Mouse (Mus musculus): ENCODE results near the gene Ssc5d.
"Not testable (repeated sequence)": the region's sequence is repeated elsewhere in the genome, so short reads cannot be mapped to it uniquely, and the experiment has no call there.

Gene Ssc5d

DNA sequence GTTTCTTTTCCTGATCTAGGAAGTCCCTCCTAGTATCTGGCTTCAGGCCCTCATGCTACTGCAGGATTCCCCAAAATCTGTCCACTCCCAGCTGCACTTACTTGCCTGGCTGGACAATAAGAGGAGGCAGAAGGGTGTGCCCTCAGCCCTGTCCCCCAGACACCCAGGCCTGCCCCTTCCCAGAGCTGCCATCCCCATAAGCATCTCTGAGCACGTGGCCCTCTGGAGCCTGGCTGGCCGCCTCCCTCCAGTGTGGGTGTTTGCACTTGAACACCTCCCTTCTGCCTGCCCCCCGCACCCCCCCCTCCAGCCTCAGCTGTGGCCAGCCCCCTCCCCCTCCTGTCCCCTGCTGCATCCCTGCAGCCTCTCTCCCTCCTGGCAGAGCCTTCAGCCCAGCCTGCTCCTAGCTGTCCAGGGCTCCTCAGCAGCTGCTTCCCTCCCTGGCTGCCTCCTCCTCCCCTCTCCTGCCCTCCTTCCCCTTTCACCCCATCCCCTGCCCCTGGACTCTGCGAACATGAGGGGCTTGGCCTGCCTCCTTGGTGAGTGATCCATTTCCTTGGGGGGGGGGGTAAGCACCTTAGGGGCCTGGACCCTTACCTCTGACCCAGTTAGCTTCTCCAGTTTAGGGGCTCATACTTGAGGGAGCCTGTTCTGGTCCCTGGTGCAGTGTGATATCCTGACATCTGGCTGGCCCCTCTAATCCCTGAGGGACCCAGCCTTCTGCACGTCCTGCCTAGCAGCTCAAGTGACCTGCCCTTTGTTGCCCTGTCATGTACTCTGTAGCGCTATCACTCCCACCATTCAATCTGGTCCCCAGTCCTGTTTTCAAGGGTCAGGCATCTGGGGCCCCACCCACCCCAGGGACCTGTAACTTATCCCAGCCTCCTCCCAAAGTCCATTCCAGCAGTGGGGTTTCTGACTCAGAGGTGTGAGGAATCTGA is at the start of gene Ssc5d:
Gene Ssc5d (plus strand): TSS at position 345 of the 941 bp plus-strand sequence.
- no peak for DNase-seq

DNA sequence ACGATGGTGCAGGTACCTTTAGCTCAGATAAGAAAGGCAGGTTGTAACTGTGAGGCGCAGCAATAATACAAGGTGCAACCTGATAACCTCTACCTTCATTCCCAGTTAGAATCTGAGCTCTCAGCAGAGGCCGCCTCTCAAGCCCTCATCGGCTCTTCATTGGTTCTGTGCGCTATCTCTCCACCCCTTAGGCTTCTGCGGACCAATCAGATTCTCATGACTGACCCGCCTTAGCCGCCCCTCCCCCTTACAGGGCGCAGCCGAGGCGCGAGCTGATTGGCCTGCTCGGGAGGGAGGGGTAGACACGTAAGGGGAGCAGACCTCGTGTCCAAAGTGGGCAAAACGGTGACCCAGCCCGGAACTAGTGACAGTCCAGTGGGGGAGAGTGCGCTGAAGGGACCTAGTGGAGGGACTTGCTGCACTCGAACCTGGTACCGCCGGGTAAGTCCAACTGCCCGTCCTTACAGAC is 48.8 kb upstream of the Ssc5d start, which contains the start of gene Isoc2a:
Gene Isoc2a (plus strand): TSS at position 401 of the 469 bp plus-strand sequence.
- DNase-seq: peak; percentile 94

DNA sequence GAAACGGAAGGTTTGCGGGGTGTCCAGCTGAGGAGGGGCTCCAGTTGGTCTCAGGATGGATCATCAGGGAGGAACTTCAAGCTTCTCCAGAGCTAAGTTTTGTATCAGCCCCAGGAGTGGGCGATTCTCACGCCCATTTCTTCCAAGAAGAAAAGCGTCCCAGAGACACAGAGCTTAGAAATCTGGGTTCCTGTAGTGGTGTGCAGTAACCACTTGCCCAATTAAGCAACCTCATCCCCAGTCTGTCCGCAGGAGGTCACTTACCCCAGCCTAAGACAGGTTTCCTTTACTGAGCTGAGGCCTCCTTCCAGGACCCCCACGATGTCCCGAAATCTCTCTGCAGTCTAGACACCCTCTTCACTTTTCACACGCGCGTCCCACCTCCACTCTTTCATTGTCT is 48.4 kb upstream of the Ssc5d start:
- DNase-seq: no peak

DNA sequence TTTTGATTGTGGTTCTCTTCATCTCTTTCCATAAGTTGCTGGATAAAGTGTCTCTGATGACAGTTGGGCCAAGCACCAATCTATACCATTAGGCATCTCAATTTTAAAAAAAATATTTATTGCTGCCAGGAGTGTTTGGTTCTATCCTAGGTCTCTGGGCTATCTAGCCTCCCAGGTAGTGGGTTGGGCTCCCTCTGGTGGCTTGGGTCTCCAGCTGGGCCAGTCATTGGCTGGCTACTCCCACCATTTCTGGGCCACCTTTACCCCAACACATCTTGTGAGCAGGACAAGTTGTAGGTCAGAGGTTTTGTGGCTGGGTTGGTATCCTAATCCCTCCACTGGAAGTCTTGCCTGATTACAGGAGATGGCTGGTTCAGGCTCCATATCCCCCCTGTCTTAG is 47.4 kb upstream of the Ssc5d start:
- no peak for DNase-seq

DNA sequence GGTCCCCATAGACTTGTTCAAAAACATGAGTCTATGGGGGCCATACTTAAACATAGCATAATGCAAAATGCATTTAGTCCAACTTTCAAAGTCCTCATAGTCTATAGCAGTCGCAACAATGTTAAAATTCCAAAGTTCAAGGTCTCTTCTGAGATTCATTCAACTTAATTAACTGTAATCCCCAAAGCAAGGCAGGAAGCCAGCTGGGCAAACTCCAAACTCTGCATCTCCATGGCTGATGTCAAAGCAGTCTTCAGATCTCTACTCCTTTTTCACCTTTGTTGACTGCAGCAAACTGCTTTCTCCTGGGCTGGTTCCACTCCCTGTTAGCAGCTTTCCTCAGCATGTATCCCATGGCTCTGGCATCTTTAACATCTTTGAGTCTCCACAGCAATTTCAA is 46.5 kb upstream of the Ssc5d start:
- not testable (repeated sequence) for DNase-seq

DNA sequence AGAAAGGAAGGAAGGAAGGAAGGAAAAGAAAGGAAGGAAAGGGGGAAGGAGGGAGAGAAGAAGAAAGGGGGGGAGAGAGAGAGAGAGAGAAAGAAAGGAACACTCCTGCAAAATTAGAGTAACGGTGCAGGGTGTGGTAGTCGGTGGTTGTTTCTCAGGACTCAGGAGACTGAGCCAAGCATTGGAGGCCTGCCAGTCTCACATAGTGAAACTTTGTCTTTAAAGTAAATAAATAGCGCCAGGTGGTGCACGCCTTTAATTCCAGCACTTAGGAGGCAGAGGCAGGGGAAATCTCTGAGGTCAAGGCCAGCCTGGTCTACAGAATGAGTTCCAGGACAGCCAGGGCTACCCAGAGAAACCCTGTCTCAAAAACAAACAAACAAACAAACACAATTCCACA is 38.9 kb upstream of the Ssc5d start:
- no peak for DNase-seq

DNA sequence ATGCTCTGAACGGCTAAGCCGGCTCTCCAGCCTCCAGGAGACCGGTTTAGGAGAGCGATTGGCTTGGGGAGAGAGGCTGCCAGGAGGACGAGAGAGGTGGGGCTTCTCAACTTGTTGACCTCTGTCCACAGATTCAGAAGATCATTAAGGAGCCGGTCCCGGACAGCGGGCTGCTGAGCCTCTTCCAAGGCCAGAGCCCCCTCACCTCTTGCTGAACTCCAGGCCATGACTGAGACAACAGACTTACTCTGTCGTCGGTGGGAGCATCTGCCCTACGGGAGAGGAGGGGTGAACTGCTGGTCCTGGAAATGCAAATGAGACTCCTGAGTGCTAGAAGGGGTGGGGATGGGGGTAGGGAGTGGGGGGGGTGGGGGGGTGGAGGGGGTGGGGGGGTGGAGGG is 30.4 kb upstream of the Ssc5d start:
- DNase-seq: no peak

DNA sequence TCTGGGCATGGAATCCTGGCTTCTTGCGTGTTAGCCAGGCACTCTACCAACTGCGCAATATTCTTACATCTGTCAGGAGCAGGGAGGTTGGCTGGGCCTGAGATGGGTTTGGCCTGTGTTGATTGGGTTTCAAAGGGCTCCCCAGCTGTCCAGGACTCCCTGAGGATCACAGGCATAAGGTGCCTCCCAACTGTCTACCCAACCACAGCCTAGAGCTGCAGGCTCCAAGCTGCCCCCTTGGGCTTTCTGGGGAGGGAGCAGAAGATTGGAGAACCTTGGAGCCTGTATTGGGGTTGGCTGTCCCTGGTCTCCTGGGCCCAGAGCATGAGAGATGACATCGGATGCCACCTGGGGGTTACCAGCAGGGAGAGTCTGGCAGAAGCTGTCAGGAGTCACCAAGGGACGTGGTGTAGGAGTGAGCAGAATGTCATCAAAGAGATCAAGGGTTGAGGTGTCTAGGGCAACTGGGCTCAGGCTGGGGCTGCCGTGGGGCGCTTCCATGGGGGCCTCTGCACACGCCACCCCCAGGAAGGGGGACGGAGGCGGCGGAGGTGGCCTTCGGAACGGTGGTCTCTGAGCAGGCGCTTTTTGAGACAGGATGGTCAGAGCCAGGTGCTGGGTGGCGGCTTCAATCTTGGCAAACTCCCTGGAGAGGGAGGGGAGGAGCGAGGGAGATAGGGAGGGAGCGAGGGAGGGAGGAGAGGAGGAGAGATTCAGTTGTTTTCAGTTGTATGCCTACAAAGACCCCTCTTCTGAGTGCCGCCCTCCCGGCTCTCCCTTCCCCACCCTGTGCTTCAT is 26.5 kb upstream of the Ssc5d start:
- DNase-seq: no peak

DNA sequence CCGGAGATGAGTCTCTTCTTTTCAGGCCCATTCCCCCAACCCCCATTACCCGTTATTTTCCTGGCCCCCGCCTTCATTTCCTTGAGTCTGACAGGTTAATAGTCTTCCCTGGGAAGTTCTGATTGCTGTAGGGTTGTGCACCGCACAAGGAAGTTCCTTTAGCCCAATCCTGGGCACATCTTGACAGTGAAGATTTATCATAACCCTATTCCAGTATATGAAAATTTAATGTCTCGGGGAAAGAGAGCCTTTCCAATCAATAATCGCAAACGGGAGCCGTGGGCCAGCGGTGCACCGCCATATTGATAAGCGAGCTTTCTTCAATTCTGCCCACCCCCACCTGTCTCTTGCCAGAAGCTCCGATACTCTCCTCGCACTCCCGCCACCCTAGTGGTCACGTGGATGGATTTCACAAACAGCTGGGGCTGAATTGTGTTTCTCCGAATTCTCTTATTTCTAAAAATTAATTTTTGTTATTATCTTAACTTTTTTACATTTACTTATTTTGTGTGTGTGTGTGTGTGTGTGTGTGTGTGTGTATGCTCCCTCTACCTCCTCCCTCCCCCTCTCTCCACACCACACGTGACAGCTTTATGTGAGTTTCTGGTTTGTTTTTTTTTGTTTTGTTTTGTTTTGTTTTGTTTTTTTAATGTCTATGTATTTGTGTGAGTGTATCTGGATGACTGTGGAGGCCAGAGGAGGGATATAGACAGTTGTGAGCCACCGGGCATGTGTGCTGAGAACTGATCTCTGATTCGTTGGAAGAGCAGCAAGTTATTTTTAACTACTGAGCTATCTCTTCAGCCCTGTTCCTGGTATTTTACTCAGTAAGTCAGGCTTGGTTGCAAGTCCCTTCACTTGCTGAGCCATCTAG is 25.7 kb upstream of the Ssc5d start:
- no peak for DNase-seq

DNA sequence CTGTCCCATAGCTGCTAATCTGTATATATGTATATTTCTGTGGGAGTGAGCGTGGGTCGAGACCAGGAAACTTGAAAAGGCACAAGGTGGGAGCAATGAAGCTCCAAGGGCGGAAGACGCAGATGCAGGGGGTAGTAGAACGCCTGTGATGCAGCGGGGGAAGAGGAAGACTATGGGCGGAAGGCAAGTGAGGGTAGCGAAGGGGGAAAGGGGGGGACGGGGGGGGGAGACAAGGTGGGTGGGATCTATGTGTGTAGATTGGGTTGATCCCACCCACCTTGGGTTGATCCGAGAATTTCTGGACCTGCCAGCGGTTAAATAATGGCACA is 25.1 kb upstream of the Ssc5d start:
- no peak for DNase-seq

DNA sequence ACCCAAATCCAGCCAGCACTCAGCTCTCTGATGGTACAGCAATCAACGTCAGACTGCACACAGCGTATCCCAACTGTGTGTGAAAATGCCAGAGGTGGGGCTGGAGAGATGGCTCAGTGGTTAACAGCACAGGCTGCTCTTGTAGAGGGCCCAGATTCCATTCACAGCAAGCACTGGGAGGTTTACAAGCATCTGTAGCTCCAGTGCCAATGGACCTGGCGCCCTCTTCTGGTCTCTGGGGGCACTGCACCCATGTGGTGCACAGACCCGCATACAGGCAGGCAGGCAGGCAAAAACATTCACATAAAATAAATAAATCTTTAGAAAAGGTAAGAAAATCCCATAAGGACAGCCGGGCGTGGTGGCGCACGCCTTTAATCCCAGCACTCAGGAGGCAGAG is 24.4 kb upstream of the Ssc5d start:
- no peak for DNase-seq

DNA sequence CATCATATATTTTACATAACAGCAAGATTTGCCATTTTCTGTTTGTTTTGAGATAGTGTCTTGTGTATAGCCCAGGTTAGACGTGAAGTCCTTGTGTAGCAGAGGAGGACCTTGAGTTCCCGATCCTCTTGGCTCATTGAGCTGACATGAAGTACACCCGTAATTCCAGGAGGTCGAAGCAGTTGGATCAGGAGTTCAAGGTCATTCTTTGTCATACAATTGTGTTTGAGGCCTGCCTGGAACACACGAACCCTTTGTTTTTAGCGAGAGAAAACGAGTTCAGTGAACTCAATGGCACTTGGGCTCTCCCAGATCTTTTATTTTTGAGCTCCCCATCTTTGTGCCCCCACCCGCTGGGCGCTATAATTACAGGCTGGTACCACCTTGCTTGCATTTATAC is 23.2 kb upstream of the Ssc5d start:
- no peak for DNase-seq

DNA sequence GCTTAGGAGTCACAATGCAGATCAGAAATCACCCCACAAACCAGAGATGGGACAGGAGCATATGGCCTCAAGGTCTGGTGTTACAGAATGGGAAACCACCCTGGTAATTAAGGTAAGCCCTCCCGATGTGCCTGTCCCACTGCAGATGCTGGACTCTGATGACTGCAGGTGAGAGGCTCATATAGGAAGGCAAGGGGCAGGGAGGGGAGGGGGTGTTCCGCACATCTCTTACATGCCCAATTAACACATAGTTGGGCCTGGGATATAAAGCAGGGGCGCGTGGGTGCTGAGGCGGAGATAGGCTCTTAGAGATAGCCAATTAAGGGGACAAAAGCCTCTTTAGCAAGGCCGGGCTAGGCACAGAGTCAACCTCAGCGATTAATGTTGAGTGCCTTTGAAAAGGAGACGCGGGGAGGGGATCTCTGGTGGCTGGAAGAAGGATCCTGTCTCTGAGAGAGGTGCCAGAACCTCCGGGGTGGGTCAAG is 19.1 kb upstream of the Ssc5d start, which contains the start of gene Gm36210:
Gene Gm36210 (minus strand): TSS at position 51 of the 485 bp plus-strand sequence.
- no peak for DNase-seq

DNA sequence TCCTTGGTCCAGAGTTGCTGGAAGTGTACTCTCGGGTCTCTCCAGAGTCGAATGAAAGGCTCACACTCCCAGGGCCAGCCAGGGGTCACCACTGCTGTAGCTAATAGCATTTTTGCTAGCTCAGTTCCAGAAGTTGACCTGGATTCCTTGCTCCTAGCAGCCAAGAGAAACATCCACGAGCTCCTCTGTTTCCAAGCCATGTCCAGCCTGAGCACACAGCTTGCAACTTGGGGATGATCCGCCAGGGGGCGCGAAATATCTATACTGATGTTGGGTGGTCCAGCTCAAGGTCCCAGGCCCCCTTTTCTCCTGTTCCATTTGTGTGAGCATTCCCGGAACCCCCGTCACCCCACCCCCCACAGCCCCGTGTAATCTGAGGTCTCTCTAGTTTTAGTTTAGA is 14.0 kb upstream of the Ssc5d start:
- DNase-seq: no peak

DNA sequence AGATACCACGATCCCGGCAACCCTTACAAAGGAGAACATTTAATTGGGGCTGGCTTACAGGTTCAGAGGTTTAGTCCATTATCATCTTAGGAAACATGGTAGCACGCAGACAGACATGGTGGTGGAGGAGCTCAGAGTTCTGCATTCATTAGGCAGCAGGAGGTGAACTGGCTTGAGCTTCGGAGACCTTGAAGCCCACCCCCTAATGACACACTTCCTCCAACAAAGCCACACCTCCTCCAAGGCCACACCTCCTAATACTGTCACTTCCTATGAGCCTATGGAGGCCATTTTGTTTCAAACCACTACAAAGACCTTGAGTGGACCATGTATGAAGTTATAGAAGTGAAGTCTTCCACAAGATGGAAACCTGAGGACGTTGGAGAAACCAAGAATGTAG is 13.3 kb upstream of the Ssc5d start:
- DNase-seq: no peak

DNA sequence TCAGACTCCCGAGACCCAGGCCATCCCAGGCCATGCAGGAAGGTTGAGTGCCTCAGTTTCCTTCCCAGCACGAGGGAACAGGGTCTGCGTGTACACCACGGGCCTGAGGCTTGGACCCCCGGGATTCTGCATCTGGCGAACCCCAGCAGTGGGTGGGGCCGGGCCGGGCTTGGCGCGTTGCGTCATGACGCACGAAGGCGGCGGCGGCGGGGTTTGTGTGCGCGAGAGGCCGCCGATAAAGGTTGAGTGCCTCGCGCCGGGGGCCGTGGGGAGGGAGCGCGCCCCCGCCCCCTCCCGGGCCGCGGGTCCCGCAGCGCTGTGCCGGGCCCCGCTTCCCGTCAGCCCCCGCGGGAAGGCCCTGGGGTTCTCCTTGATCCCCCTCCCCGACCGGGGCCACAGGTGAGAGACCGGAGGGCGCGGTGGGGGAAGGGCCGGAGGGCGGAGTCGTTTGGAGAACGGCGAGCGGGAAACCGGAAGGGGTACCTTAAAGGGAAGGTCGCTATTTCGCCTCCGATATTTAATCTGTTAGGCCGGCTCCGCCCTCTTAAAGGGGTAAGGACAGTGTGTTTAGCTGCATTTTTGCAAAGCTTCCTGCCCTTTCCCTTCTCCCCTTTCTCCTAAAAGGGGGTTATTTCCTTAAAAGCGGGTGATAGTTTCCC is 10.4 kb upstream of the Ssc5d start, which contains the start of gene Zfp628:
Gene Zfp628 (plus strand): TSS at position 211 of the 659 bp plus-strand sequence.
- DNase-seq: peak; percentile 93

DNA sequence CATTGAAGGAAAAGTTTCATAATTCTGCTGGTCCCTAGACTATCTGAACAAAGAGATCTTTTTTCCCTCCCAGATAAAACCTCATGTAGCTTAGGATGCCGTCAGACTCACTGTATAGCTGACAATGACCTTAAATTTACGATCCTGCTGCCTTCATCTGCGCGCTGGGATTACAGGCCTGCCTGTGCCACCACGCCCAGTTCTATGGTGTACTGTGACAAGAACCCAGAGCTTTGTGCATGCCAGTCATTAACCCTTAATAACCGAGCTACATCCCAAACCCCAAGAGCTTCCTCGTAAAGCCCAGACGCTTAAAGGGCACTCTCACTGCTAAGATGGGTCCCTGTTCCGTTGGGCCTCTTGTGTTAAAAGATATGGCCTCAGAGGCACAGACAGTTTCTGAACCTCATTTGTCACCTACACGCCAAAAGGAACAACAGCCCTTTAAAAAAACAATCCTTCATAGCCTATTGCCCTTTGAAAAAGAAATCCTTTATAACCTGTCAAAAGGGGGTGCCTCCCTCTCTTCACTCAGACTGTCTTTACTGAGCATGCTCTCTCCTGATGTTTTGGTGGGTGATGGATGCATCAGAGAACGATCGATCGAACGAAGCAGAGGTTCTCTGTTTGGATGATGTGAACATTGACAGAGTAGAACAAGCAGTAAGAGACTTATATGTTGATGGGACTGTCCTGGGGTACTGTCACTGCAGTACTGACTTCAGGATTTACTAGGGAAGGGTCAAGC is 9.7 kb upstream of the Ssc5d start:
- no peak for DNase-seq

DNA sequence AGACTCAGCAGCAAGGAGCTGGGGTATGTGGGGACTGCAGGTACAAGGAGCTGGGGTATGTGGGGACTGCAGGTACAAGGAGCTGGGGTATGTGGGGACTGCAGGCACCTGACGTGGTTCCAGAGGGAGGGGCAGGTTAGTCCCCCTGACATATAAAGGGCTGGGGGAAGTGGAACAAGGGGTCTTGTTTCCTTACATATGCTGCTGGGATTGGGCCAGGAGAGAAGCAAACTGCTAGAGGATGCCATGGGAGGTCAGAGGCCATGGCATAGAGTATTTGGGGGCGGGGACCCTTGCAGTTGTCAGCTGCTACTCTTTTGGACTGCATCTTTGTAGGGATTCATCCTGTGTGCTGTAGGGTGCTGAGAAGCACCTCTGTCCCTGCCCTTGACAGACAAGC is 8.1 kb upstream of the Ssc5d start:
- DNase-seq: no peak

DNA sequence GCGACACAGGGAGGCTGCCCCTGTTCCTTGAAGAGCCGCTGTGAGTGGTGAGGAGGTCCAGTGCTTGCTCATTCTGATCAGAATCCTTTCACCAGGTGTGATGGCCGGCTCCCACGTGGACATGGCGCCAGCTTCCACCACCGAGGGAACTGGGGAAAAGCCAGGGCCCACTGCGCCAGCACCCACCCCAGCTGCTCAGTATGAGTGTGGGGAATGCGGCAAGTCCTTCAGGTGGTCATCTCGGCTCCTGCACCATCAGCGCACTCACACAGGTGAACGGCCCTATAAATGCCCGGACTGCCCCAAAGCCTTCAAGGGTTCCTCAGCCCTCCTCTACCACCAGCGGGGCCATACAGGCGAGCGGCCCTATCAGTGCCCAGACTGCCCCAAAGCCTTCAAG is 6.9 kb upstream of the Ssc5d start:
- DNase-seq: no peak

DNA sequence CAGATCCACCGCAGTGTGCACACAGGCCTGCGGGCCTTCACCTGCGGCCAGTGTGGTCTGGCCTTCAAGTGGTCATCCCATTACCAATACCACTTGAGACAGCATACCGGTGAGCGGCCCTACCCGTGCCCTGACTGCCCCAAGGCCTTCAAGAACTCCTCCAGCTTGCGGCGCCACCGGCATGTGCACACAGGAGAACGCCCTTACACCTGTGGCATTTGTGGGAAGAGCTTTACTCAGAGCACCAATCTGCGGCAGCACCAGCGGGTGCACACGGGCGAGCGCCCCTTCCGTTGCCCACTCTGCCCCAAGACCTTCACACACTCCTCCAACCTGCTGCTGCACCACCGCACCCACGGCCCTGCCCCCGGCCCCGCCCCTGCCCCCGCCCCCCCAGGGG is 6.5 kb upstream of the Ssc5d start:
- DNase-seq: no peak

DNA sequence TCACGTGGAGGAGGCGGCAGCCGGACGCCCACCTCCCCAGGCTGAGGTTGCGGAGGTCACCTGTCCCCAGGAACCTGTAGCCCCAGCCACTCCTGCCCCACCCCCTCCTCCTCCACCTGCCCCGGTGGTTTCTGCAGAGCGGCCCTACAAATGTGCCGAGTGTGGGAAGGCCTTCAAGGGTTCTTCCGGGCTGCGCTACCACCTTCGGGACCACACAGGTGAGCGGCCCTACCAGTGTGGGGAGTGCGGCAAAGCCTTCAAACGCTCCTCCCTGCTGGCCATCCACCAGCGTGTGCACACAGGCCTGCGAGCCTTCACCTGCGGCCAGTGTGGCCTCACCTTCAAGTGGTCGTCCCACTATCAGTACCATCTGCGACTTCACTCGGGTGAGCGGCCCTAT is 5.6 kb upstream of the Ssc5d start:
- no peak for DNase-seq

Data from layer of hippocampus, adult 9-11 months (tissue).